Mouse (Mus musculus) ES-Bruce4 (cell line): Measurements from ENCODE around the gene Tmem120b. TPM values are rescaled to one million over a fixed set of nuclear protein-coding genes. Genes with fewer than 3 reads are reported as not detected.

ENCODE experiments used
- H3K27ac ChIP-seq: 2 replicates; pipeline ENCODE4 v1.5.1; 2012; ENCODE audit warnings: low read length, inconsistent platforms; ENCODE audit not compliant: insufficient read depth
- H3K27me3 ChIP-seq: 2 replicates; pipeline ENCODE4 v1.6.1; 2012; ENCODE audit warnings: mild to moderate bottlenecking, low read length, inconsistent platforms; ENCODE audit not compliant: control insufficient read depth, poor library complexity, insufficient read depth, severe bottlenecking
- H3K36me3 ChIP-seq: 2 replicates; pipeline ENCODE4 v1.6.1; 2012; ENCODE audit warnings: inconsistent platforms, mild to moderate bottlenecking, low read length, moderate library complexity; ENCODE audit not compliant: control insufficient read depth, poor library complexity, insufficient read depth, severe bottlenecking
- H3K4me1 ChIP-seq: one replicate; pipeline ENCODE4 v1.8.1; 2011; ENCODE audit warnings: low read length; ENCODE audit not compliant: control insufficient read depth, insufficient read depth
- H3K4me3 ChIP-seq: 2 replicates; pipeline ENCODE4 v1.5.1; 2011; ENCODE audit warnings: low read depth, mild to moderate bottlenecking, low read length
- H3K9ac ChIP-seq: 2 replicates; pipeline ENCODE4 v1.6.1; 2012; ENCODE audit warnings: low read depth, mild to moderate bottlenecking, inconsistent platforms; ENCODE audit not compliant: poor library complexity, severe bottlenecking
- H3K9me3 ChIP-seq: replicated peaks from 2 replicates; pipeline ENCODE4 v1.6.1; 2012; ENCODE audit warnings: mild to moderate bottlenecking, low read length, inconsistent platforms; ENCODE audit not compliant: control insufficient read depth, poor library complexity, insufficient read depth, severe bottlenecking
- CTCF ChIP-seq: IDR thresholded peaks from one replicate; pipeline ENCODE4 v1.8.1; 2011; ENCODE audit warnings: low read depth, low read length
- EP300 ChIP-seq: IDR thresholded peaks from 2 replicates; pipeline ENCODE4 v1.6.1; 2011; ENCODE audit warnings: low read depth, low read length; ENCODE audit not compliant: insufficient read depth
- POLR2A ChIP-seq: IDR thresholded peaks from one replicate; pipeline ENCODE4 v1.8.1; 2011; ENCODE audit warnings: low read length; ENCODE audit not compliant: insufficient read depth
- polyA plus RNA-seq: library from polyadenylated mRNA; stranded (reverse); fragments of >200 nt; gene quantifications from 2 replicates; pipeline ENCODE4 v1.2.4, GENCODE M21; 2011; ENCODE audit warnings: low read depth; ENCODE audit not compliant: missing spikeins, insufficient read depth, insufficient read length

Gene Tmem120b
- polyA plus RNA-seq, 1 experiment = 8.9 TPM

- Histone ChIP-seq H3K9me3 (no peaks in the 10 kb centered on the region), H3K27me3 (no peaks in the 10 kb centered on the region), H3K4me3 (no peak overlapping the region), H3K4me1 (peaks cover 3% of the 10 kb centered on the region), H3K9ac (no peak overlapping the region), H3K27ac (0 out of 2 replicates have a peak overlapping the region, but pooled peaks have one; percentile 15), H3K36me3 (no peaks in the 10 kb centered on the region)
- TF ChIP-seq CTCF (peak; percentile 57), POLR2A (no peak)
Measured at GRCm38 (mm10) chr5:123045561-123046295, 22.5 kb upstream of the Tmem120b start.

- H3K27ac ChIP-seq = no peak within 1 kb of the TSS
- H3K4me3 ChIP-seq = no peak within 1 kb of the TSS
- TF ChIP-seq EP300 (no peak), POLR2A (no peak), CTCF (no peak)
- no peak within 1 kb of the TSS for H3K9ac ChIP-seq
- no peaks in the 10 kb centered on the region for H3K4me1 ChIP-seq
- H3K36me3 ChIP-seq = no peaks in the 10 kb centered on the region
- H3K9me3 ChIP-seq = no peaks in the 10 kb centered on the region
- no peaks in the 10 kb centered on the region for H3K27me3 ChIP-seq
Measured at GRCm38 (mm10) chr5:123046916-123047315, 21.3 kb upstream of the Tmem120b start, which contains the start of gene Morn3. Gene Morn3, minus strand, starts transcription at chr5:123047016.

DNA sequence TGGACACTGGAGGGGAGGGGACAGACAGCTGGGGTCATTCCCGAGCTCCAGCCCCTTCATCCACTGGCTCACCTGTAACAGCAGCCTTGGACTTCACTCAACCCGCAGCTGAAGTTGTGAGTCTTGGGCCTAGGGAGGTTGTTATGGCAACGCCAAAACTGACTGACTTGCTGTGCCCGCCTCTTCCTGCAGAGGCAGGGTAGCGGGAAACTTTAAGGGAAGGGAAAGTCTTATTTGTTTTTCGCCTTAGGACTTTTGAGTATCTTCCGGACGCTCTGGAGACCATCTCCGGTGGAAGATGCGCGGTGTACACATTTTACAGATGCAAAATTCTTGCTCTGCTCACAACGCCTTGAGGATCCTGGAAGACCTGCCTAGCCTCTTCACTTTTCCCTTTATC lies 18.9 kb upstream of the Tmem120b start:
- Histone ChIP-seq H3K9me3 (no peaks in the 10 kb centered on the region), H3K27ac (0 out of 2 replicates have a peak overlapping the region, but pooled peaks have one; percentile 5), H3K4me1 (no peaks in the 10 kb centered on the region), H3K27me3 (no peaks in the 10 kb centered on the region), H3K9ac (peak overlapping the region; percentile 62), H3K36me3 (no peaks in the 10 kb centered on the region), H3K4me3 (peak overlapping the region; percentile 67)
- TF ChIP-seq POLR2A (no peak), EP300 (no peak)

GRCm38 (mm10) chr5:123050918-123051317 lies 17.3 kb upstream of the Tmem120b start:
- no peak overlapping the region for H3K27ac ChIP-seq
- no peaks in the 10 kb centered on the region for H3K4me1 ChIP-seq
- H3K9me3 ChIP-seq = no peaks in the 10 kb centered on the region
- H3K9ac ChIP-seq = no peak overlapping the region
- H3K4me3 ChIP-seq = no peak overlapping the region
- no peaks in the 10 kb centered on the region for H3K36me3 ChIP-seq
- no peaks in the 10 kb centered on the region for H3K27me3 ChIP-seq
- no peak for TF ChIP-seq POLR2A
- TF ChIP-seq EP300 = no peak
- TF ChIP-seq CTCF = no peak

GRCm38 (mm10) chr5:123051736-123052135 lies 16.5 kb upstream of the Tmem120b start:
- no peak for TF ChIP-seq POLR2A
- TF ChIP-seq CTCF = peak; percentile 75
- TF ChIP-seq EP300 = no peak
- Histone ChIP-seq H3K9me3 (no peaks in the 10 kb centered on the region), H3K36me3 (no peaks in the 10 kb centered on the region), H3K27ac (no peak overlapping the region), H3K4me1 (no peaks in the 10 kb centered on the region), H3K4me3 (no peak overlapping the region), H3K9ac (no peak overlapping the region), H3K27me3 (no peaks in the 10 kb centered on the region)

DNA sequence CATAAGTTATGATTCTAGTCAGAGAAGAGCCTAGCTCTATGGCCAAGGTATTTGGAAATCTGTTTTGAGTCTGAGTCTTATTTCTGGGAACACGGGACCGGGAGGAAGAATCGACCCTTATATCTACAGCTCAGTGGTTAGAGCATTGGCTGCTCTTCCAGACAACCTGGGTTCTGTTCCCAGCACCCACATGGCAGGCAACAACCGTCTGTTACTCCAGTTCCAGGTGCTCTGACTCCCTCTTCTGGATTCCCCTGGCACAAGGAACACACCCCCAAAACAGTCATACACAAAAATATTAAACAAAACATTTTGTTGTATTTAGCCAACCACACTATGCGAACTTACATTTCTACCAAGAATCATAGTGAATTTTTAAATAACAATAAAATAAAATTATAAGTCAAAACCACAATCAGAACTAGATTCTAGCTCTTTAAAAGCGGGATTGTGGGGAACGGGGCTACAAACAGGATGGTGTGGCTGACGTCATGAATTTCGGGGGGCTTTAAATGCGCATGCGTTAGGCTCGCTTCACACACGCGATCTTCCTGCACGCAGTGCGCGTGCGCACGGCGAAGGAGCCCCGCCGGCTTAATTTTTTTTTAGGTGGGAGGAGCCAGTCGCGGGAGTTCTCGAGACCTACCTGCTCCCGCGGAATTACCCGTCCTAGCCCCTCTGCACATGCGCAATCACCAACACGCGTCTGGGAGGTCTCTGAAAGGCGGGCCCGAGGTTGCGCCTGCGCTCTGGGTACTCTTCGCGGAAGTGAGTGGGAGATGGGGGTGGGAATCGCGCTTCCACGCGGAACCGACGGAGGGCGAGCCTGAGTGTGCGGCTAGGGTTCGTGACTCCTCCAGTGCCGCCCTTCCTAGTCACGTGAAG lies 10.6 kb upstream of the Tmem120b start:
- H3K9me3 ChIP-seq = no peaks in the 10 kb centered on the region
- H3K36me3 ChIP-seq = no peaks in the 10 kb centered on the region
- H3K9ac ChIP-seq = peak overlapping the region; percentile 82
- no peaks in the 10 kb centered on the region for H3K27me3 ChIP-seq
- no peak for TF ChIP-seq EP300
- TF ChIP-seq CTCF = peak; percentile 13
- TF ChIP-seq POLR2A = peak; percentile 75
- no peaks in the 10 kb centered on the region for H3K4me1 ChIP-seq
- H3K4me3 ChIP-seq = peak overlapping the region; percentile 63
- peak overlapping the region; percentile 33; the same call in 1 of the 2 replicates for H3K27ac ChIP-seq
